Mouse (Mus musculus): Measurements from ENCODE around the gene Rapgef4. TPM values are rescaled to one million over a fixed set of nuclear protein-coding genes. Genes with fewer than 3 reads are reported as not detected.

Gene Rapgef4
- total and polyA plus RNA-seq, 2 experiments from 2014 or later, result 27.0 to 58.7 TPM

DNA sequence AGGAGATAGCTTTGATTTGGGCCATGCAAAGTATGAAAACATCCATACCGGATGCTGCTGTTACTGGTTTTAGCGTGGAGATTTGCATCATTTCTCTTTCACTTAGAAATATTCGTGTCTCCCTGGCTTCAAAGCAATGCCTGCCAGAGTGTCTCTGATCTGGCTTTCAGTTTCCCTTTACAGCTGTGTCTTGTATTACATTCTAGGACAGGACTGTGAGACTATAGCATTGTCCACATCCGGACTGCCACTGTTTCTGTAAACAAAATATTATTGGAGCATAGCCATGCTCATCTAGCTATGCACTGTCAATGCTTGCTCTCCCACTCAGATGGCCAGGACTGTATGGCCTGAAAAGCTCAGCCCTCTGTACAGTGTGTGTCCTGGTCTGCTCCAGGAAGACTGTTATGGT, 133.1 kb downstream of the Rapgef4 start:
- Histone ChIP-seq H3K27ac (ENCODE audit: low read depth, low read length) (no peak overlapping the region), H3K4me2 (ENCODE audit: low read depth) (no peak overlapping the region), H3K9me3 (ENCODE audit: low read length) (no peaks in the 10 kb centered on the region), H3K4me3 (ENCODE audit: low read depth, low read length) (no peak overlapping the region), H3K36me3 (ENCODE audit: insufficient read depth) (no peaks in the 10 kb centered on the region), H3K9ac (no peak overlapping the region), H3K27me3 (ENCODE audit: insufficient read depth, low read length) (no peaks in the 10 kb centered on the region), H3K4me1 (ENCODE audit: insufficient read depth) (peaks cover under 1% of the 10 kb centered on the region; the same call in 1 of the 2 replicates)
- DNase-seq (no peak), ATAC-seq (no peak)
- no peak for TF ChIP-seq CTCF (IDR thresholded peaks at IDR 0.05; ENCODE audit: low read depth)
- WGBS, result 79% methylated on average over 4 of the region's 4 CpGs

DNA sequence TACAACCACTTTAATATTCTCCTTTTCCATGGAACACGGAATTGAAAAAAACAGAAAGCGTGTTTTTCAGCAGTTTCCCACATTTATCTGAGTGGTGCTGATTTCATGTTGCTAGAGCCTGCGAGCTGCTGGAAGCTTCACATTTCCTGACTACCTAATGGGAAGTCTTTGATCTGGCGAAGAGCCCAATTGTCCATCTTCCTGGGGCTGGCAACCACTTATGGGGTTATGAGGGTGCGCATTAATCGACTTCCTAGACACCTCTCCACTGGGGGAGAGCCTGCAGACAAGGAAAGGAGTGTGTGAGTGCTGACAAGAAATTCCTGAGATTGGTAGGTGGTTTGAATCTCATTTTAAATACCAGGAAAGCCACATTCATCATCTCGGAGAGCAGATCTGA, 135.1 kb downstream of the Rapgef4 start:
- Histone ChIP-seq H3K27ac (ENCODE audit: low read depth, low read length) (no peak overlapping the region), H3K36me3 (ENCODE audit: insufficient read depth) (no peaks in the 10 kb centered on the region), H3K9me3 (ENCODE audit: low read length) (no peaks in the 10 kb centered on the region), H3K27me3 (ENCODE audit: insufficient read depth, low read length) (no peaks in the 10 kb centered on the region), H3K4me2 (ENCODE audit: low read depth) (no peak overlapping the region), H3K4me1 (ENCODE audit: insufficient read depth) (no peaks in the 10 kb centered on the region), H3K4me3 (ENCODE audit: low read depth, low read length) (no peak overlapping the region), H3K9ac (no peak overlapping the region)
- WGBS, result 69% methylated on average over 7 of the region's 7 CpGs
- TF ChIP-seq CTCF (IDR thresholded peaks at IDR 0.05; ENCODE audit: low read depth), result no peak
- ATAC-seq, result no peak
- DNase-seq, result no peak

DNA sequence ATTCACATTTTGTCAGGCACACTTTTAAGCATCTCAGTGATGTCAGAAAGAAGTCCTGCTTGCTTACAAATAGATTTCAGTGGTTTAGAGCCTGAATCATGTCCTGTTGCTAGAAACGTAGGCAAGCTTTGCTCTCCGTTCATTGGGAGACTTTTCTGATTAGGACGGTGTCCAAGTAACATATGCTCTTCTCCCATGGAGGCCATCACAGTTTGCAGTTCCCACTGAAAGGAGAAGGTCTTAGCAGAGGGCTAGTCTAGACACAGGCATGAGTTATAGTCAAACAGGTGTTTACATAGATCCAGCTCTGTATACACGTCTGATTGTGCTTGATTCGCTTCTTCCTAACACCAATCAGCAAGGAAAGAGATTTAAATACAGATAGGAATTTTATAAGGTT, 135.7 kb downstream of the Rapgef4 start:
- no peak for TF ChIP-seq CTCF (IDR thresholded peaks at IDR 0.05; ENCODE audit: low read depth)
- ATAC-seq, result no peak
- Histone ChIP-seq H3K9me3 (ENCODE audit: low read length) (no peaks in the 10 kb centered on the region), H3K4me2 (ENCODE audit: low read depth) (no peak overlapping the region), H3K9ac (no peak overlapping the region), H3K4me3 (ENCODE audit: low read depth, low read length) (no peak overlapping the region), H3K36me3 (ENCODE audit: insufficient read depth) (no peaks in the 10 kb centered on the region), H3K4me1 (ENCODE audit: insufficient read depth) (no peaks in the 10 kb centered on the region), H3K27me3 (ENCODE audit: insufficient read depth, low read length) (no peaks in the 10 kb centered on the region), H3K27ac (ENCODE audit: low read depth, low read length) (no peak overlapping the region)
- 72% methylated on average over 5 of the region's 5 CpGs for WGBS
- no peak for DNase-seq

DNA sequence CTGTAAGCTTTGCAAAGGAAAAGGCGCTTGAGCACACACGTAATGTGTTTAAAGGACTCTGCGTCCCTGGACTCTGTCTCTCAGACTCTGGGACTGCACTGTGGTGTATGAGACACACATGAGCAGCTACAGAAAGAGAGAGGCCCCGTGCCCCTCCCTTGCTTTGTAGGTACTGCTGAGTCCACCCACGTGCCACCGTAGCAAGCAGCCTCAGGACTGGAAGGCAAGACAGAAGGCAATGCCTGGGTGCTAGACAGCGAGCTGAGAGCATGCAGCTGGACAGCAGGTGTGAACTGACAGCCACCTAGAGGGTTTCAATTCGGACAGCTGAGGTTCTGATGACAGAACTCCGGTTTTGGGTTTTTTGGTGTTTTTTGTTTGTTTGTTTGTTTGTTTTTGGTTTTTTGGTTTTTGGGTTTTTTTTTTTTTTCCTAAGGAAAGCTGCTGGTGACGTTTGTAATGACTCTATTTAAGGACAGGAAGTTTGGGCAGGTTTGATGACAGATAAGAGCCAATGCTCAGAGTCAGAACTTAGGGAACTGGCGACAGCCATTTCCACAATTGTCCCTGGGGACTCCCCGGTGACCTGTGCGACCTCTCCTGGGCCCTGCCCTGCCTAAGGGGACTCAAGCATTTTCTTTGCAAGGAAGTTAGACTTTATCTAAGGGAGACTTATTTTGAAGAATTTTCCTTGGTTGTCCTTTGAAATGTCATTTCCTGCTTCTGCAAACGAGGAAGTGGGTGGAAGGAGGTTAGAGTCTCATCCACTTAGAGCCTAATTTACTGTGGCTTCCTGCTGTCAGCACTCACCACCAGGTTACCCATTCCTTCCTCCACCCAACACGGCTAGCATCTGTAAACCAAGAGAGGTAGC, 136.3 kb downstream of the Rapgef4 start:
- H3K27me3 ChIP-seq (ENCODE audit: insufficient read depth, low read length), result no peaks in the 10 kb centered on the region
- H3K9me3 ChIP-seq (ENCODE audit: low read length), result no peaks in the 10 kb centered on the region
- 0 out of 2 replicates have a peak, but pooled peaks cover 1% of the 10 kb centered on the region for H3K4me1 ChIP-seq (ENCODE audit: insufficient read depth)
- 68% methylated on average over 15 of the region's 15 CpGs for WGBS
- ATAC-seq (no peak), DNase-seq (no peak)
- no peak overlapping the region for H3K4me3 ChIP-seq (ENCODE audit: low read depth, low read length)
- TF ChIP-seq CTCF (IDR thresholded peaks at IDR 0.05; ENCODE audit: low read depth), result no peak
- H3K9ac ChIP-seq, result no peak overlapping the region
- H3K36me3 ChIP-seq (ENCODE audit: insufficient read depth), result no peaks in the 10 kb centered on the region
- H3K27ac ChIP-seq (ENCODE audit: low read depth, low read length), result no peak overlapping the region
- no peak overlapping the region for H3K4me2 ChIP-seq (ENCODE audit: low read depth)

DNA sequence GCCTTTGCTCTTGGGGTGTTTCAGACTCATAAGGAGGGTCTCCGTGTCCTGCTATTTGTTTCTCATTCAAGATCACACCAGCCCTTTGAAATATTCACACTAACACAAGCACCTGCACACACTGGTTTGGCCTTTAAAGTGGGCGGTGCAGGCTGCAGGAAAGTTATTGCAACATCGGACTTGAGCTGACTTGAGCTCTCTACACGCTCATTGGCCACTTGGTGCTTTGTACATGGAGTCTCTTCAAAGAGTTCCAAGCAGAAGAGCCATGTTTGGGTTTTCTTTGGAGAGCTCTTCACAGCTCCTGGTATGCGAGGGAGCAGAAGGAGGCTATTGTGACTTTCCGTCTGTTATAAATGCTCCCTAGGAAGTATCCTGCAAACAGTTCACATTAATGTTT, 139.2 kb downstream of the Rapgef4 start:
- TF ChIP-seq CTCF (IDR thresholded peaks at IDR 0.05; ENCODE audit: low read depth), result no peak
- WGBS, result 75% methylated on average over 6 of the region's 6 CpGs

DNA sequence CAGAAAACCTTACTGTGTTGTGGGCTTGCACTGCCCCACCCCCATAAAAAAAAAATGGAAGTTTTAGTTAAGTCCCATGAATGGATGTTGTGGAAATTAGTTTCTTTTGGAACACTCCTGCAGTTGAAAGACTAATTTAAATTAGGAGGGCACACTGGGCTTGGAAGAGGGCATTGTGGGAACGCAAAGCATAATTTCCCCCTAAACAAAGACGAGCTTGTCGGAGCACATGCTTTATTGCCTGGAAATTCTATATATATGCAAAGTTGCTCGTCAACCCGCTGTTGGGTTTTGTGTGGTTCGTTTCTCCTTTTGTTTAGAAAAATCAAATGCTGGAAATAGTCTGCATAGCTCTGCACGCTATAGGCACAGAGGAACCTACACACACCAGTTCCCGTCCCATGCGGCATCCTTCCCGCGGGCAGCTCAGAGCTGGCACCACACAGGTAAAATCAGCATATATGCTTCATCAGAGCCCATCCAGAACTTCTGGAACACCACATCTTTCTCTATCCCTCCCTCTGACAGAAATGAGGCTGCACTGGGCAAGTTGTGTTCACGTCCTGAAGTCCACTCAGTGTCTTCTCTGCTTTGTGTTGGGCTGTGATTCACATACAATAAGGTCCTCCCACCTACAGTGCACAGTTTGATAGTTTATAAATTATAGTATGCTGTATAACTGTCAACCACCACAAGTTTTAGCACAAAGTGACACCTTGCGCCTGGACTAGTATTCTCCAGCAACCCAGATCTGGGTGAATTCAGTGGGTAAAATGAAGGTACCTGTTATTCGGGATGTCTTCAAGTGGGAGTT, 141.6 kb downstream of the Rapgef4 start:
- H3K27me3 ChIP-seq (ENCODE audit: insufficient read depth, low read length), result no peaks in the 10 kb centered on the region
- 0 out of 2 replicates have a peak, but pooled peaks cover 5% of the 10 kb centered on the region for H3K4me1 ChIP-seq (ENCODE audit: insufficient read depth)
- H3K4me3 ChIP-seq (ENCODE audit: low read depth, low read length), result no peak overlapping the region
- H3K9me3 ChIP-seq (ENCODE audit: low read length), result no peaks in the 10 kb centered on the region
- peak; percentile 14 for ATAC-seq
- no peaks in the 10 kb centered on the region for H3K36me3 ChIP-seq (ENCODE audit: insufficient read depth)
- no peak for TF ChIP-seq CTCF (IDR thresholded peaks at IDR 0.05; ENCODE audit: low read depth)
- DNase-seq, result no peak
- no peak overlapping the region for H3K27ac ChIP-seq (ENCODE audit: low read depth, low read length)
- no peak overlapping the region for H3K9ac ChIP-seq
- WGBS, result 27% methylated on average over 14 of the region's 14 CpGs
- H3K4me2 ChIP-seq (ENCODE audit: low read depth), result peak overlapping the region; percentile 2; the same call in 1 of the 2 replicates

More for the DNA sequence above, 139.2 kb downstream of the Rapgef4 start:
- H3K36me3 ChIP-seq (ENCODE audit: insufficient read depth), result no peaks in the 10 kb centered on the region
- H3K9ac ChIP-seq, result no peak overlapping the region
- no peak overlapping the region for H3K4me2 ChIP-seq (ENCODE audit: low read depth)
- no peak overlapping the region for H3K4me3 ChIP-seq (ENCODE audit: low read depth, low read length)
- DNase-seq, result no peak
- ATAC-seq, result no peak
- H3K9me3 ChIP-seq (ENCODE audit: low read length), result no peaks in the 10 kb centered on the region
- no peak overlapping the region for H3K27ac ChIP-seq (ENCODE audit: low read depth, low read length)
- H3K27me3 ChIP-seq (ENCODE audit: insufficient read depth, low read length), result no peaks in the 10 kb centered on the region
- H3K4me1 ChIP-seq (ENCODE audit: insufficient read depth), result 0 out of 2 replicates have a peak, but pooled peaks cover 5% of the 10 kb centered on the region

DNA sequence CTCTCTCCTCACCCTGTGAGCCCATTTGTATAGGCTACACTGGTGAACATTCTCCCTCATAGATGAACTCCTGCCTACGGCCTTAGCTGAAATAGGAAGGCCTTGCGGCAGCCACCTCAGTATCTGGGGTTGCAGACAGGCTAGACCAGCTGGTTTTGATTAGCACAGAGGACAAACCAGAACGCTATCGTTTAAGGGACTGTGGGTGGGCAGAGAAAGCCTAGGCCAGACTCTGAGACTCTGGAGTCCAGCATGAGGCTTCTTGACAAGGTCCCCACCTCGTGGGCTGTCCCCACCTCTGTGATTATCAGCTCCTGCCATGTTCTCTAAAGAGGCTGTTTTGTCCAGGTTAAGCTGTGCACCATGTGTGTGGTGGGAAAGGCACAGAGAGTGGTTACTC, 142.8 kb downstream of the Rapgef4 start:
- no peak overlapping the region for H3K4me2 ChIP-seq (ENCODE audit: low read depth)
- no peak overlapping the region for H3K9ac ChIP-seq
- no peaks in the 10 kb centered on the region for H3K27me3 ChIP-seq (ENCODE audit: insufficient read depth, low read length)
- no peaks in the 10 kb centered on the region for H3K9me3 ChIP-seq (ENCODE audit: low read length)
- WGBS, result 89% methylated on average over 5 of the region's 5 CpGs
- H3K4me3 ChIP-seq (ENCODE audit: low read depth, low read length), result no peak overlapping the region
- TF ChIP-seq CTCF (IDR thresholded peaks at IDR 0.05; ENCODE audit: low read depth), result no peak
- no peaks in the 10 kb centered on the region for H3K36me3 ChIP-seq (ENCODE audit: insufficient read depth)
- ATAC-seq, result no peak
- DNase-seq, result no peak
- no peak overlapping the region for H3K27ac ChIP-seq (ENCODE audit: low read depth, low read length)
- 0 out of 2 replicates have a peak, but pooled peaks cover 5% of the 10 kb centered on the region for H3K4me1 ChIP-seq (ENCODE audit: insufficient read depth)
